Mouse (Mus musculus): ENCODE results near the gene Glul.
A peak's percentile ranks its signal among the peaks of the same experiment; 100 is the strongest.
"Not testable (repeated sequence)": the region's sequence is repeated elsewhere in the genome, so short reads cannot be mapped to it uniquely, and the experiment has no call there.

Gene Glul

GRCm38 (mm10) chr1:153899731-153900380 lies at the start of gene Glul, which contains the start of gene Teddm2:
TSS of gene Glul (plus strand) at chr1:153899944.
TSS of gene Teddm2 (minus strand) at chr1:153900228.
- DNase-seq, result peak; percentile 91

GRCm38 (mm10) chr1:153852696-153853095 lies 47.0 kb upstream of the Glul start:
- DNase-seq, result not testable (repeated sequence)

- no peak for DNase-seq
Measured at GRCm38 (mm10) chr1:153855946-153856345, 43.8 kb upstream of the Glul start.

GRCm38 (mm10) chr1:153874045-153874444 lies 25.7 kb upstream of the Glul start, which contains the start of gene Teddm1b:
TSS of gene Teddm1b (plus strand) at chr1:153874345.
- no peak for DNase-seq

GRCm38 (mm10) chr1:153880391-153880790 lies 19.4 kb upstream of the Glul start:
- not testable (repeated sequence) for DNase-seq

GRCm38 (mm10) chr1:153886024-153886633 lies 13.6 kb upstream of the Glul start:
- no peak for DNase-seq

GRCm38 (mm10) chr1:153890121-153890520 lies 9.6 kb upstream of the Glul start:
- DNase-seq, result no peak

GRCm38 (mm10) chr1:153891442-153891841 lies 8.3 kb upstream of the Glul start, which contains the start of gene Teddm1a:
TSS of gene Teddm1a (plus strand) at chr1:153891742.
- no peak for DNase-seq

- DNase-seq, result no peak
Measured at GRCm38 (mm10) chr1:153893746-153894145, 6.0 kb upstream of the Glul start.

GRCm38 (mm10) chr1:153894201-153894893 lies 5.4 kb upstream of the Glul start:
- DNase-seq, result no peak

- DNase-seq, result peak; percentile 76
Measured at GRCm38 (mm10) chr1:153894979-153895378, 4.8 kb upstream of the Glul start.

- DNase-seq, result no peak
Measured at GRCm38 (mm10) chr1:153897196-153897595, 2.5 kb upstream of the Glul start.

- DNase-seq, result no peak
Measured at GRCm38 (mm10) chr1:153898989-153899730, 584 bp upstream of the Glul start.

- DNase-seq, result no peak
Measured at GRCm38 (mm10) chr1:153900381-153900780, 637 bp downstream of the Glul start.

- no peak for DNase-seq
Measured at GRCm38 (mm10) chr1:153900860-153901730, 1.4 kb downstream of the Glul start.

- no peak for DNase-seq
Measured at GRCm38 (mm10) chr1:153903006-153903405, 3.3 kb downstream of the Glul start.

- DNase-seq, result no peak
Measured at GRCm38 (mm10) chr1:153904236-153904635, 4.5 kb downstream of the Glul start.

GRCm38 (mm10) chr1:153905884-153906283 lies 6.1 kb downstream of the Glul start:
- DNase-seq, result no peak

- DNase-seq, result no peak
Measured at GRCm38 (mm10) chr1:153908208-153908607, 8.5 kb downstream of the Glul start.

GRCm38 (mm10) chr1:153908741-153909140 lies 9.0 kb downstream of the Glul start:
- DNase-seq, result no peak

- DNase-seq, result no peak
Measured at GRCm38 (mm10) chr1:153909213-153909962, 9.6 kb downstream of the Glul start.
